Mouse (Mus musculus): ENCODE data around the gene Hoxd12. TPM values are rescaled to one million over a fixed set of nuclear protein-coding genes. Genes with fewer than 3 reads are reported as not detected.

The Hoxd12 gene
- 0.14 TPM in 1 of 2 replicates, not detected in the other for polyA plus RNA-seq (2015; fragmentation: Nextera tagmentation; extraction: Ambion mirVana)

GRCm38 (mm10) chr2:74674881-74675665 is at the start of gene Hoxd12:
TSS of gene Hoxd12 (plus strand) at chr2:74675013.

GRCm38 (mm10) chr2:74659507-74660005 is 15.3 kb upstream of the Hoxd12 start, which contains the start of gene Evx2:
TSS of gene Evx2 (minus strand) at chr2:74659557.

DNA sequence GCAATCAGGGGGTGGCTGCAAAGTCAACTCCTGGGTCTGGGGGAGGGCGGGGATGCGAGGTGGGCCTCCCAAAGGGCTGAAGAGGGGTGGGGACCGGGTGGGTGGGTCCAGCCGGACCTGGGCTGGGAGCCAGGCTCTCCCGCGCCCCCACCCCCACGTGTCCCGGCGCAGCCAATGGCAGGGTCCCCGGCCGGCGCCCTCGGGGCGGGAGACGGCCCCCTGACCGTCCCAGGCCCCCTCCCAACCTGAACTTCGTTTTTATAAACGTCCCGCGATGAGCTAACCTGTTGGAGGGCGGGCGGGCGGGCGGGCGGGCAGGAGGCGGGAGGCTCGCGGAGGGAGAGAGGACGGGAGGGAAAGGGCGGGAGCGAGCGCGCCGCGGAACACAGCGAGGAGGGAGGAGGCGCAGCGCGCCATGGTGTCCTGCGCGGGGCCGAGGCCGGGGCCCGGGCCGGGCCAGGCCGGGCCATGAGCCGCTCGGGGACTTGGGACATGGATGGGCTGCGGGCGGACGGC is 6.9 kb upstream of the Hoxd12 start, which contains the start of gene Hoxd13:
Gene Hoxd13, plus strand, starts transcription at position 469 of the 516 bp plus-strand sequence.

GRCm38 (mm10) chr2:74678891-74679595 is 4.2 kb downstream of the Hoxd12 start, which contains the start of gene Hoxd11:
TSS of gene Hoxd11 (plus strand) at chr2:74679557.

GRCm38 (mm10) chr2:74691022-74691951 is 16.5 kb downstream of the Hoxd12 start, which contains the start of gene Hoxd10:
TSS of gene Hoxd10 (plus strand) at chr2:74691924.

DNA sequence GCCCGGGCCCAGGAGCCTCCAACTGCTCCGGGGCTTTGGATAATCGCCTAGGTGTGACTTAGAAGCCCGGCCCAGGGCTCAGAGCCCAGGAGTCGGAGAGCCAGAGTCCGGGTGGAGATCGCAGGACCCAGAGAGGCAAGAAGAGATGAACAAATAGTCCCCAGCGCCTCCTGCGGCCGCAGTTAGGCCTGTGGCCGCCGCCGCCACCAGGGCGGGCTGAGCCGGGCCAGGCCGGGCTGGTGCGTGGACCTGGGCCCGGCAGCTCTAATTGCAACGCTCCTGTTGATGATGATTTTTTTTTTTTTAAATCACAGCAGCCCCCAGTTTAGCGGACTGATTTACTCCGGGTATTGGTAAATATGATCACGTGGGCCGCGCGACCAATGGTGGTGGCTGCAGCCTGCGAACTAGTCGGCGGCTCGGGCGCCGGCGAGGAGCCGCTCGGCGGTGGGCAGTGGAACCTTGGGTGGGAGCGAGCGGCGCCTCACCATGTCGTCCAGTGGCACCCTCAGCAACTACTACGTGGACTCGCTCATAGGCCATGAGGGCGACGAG is 22.8 kb downstream of the Hoxd12 start, which contains the start of gene Hoxd9:
Gene Hoxd9, plus strand, starts transcription at position 161 of the 555 bp plus-strand sequence.

DNA sequence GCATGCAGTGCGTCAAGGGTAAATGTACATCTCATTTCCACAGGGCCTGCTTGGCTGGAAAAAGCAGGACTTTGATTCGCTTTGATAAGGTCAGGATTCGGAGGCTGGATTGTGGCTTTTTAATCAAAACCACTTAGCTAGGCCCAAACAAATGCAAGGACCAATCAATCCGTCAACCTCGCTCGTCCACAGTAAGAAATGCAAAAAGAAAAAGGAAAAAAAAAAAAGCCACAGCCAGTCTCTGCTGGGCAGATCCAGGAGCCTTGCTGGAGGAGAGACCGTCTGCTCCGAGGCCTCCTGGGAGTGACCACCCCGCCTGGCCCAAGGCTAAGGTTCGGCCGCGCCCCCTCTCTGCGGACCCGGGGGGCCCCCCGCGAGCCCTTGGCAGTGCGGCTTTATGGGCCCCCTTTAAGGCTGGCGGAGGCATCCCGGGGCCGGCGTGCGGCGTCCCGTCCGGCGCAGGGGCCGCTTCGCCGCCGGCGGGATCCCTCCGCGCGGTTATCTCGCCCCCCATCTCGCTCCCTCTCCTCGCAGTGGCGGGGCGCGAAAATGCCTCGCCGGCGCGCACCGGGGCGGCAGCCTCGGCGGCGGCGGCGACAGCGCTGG is 29.7 kb downstream of the Hoxd12 start, which contains the start of gene Hoxd8:
Gene Hoxd8, plus strand, starts transcription at position 223 of the 606 bp plus-strand sequence.

DNA sequence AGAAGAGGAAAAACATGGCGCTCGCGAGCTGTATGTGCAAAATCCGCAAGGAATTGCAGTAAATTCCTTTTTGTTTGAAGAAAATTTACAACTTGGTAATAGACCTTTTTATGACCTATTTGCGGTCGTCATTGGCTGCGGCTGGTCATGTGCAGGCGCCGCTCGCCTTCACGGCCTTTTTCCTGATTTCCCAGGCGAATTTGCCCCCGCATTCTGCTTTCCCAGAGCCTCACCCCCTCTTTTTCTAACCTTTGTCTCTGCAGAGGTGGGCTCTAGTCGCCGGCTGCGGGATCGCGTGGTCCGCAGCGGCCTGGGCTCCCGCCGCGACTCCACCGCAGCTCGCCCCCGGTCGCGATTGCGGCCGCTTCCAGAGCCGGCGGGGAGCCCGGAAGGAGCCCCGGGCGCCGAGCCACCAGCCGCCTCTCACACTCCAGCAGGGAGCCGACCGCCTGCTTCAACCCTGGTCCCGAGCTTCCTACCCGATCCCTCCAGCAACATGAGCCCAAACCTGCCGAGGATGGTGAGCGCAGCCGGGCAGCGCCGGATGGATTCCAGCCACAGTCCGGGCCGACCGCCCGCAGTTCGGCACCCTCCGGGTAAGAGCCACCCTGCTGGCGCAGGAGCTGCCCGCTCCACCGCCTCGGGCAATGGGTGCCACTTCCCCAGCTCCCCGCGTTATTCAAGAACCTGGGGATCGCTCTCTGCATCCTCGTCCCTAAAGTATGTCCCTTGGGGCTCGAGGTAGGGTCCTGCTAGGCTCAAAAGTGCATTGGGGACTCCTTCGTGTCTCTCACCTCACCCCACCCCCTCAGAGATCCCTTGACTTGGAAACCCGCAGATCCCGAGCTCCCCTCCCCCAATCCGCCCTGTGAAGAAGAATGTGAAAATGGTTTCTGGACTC is 37.2 kb downstream of the Hoxd12 start, which contains the start of the genes Hoxd3 and Hoxd4:
Gene Hoxd3, plus strand, starts transcription at position 207 of the 901 bp plus-strand sequence.
Gene Hoxd4, plus strand, starts transcription at position 209 of the 901 bp plus-strand sequence.

GRCm38 (mm10) chr2:74726551-74726950 is 51.7 kb downstream of the Hoxd12 start, which contains the start of gene Gm28230:
TSS of gene Gm28230 (plus strand) at chr2:74726728.

MicroRNA genes within 50 kb of the gene (microRNA counts, 519-probe panel; counts per million panel counts)
- microRNA mmu-miR-10b, result 6,969 counts per million, percentile 96 among the panel's probes with 10 or more counts

Small RNAs within 50 kb of the gene (microRNA-seq; reads per million reads assigned to microRNA genes)
- gene Gm44463 (not detected), gene Mir10b (184,651 reads per million, percentile 100 among the genes with 10 or more reads in this experiment)

Other genes with a start within 250 kb of the Hoxd12 start
- gene Lnpk, start 95.6 kb upstream of the Hoxd12 start, polyA plus RNA-seq (2015; fragmentation: Nextera tagmentation; extraction: Ambion mirVana), result 31.1 and 35.3 TPM in 2 replicates
- gene Evx2, start 15.5 kb upstream of the Hoxd12 start, polyA plus RNA-seq (2015; fragmentation: Nextera tagmentation; extraction: Ambion mirVana), result 0.19 and 0.41 TPM in 2 replicates
- gene Hoxd13, start 6.7 kb upstream of the Hoxd12 start, polyA plus RNA-seq (2015; fragmentation: Nextera tagmentation; extraction: Ambion mirVana), result 0.10 and 0.18 TPM in 2 replicates
- gene Hoxd11, start 4.5 kb downstream of the Hoxd12 start, polyA plus RNA-seq (2015; fragmentation: Nextera tagmentation; extraction: Ambion mirVana), result 3.7 and 10.0 TPM in 2 replicates
- 77.5 and 127 TPM in 2 replicates for gene Hoxd10, start 16.9 kb downstream of the Hoxd12 start, polyA plus RNA-seq (2015; fragmentation: Nextera tagmentation; extraction: Ambion mirVana)
- gene Hoxd9, start 22.7 kb downstream of the Hoxd12 start, polyA plus RNA-seq (2015; fragmentation: Nextera tagmentation; extraction: Ambion mirVana), result 23.0 and 34.9 TPM in 2 replicates
- 11.9 and 12.2 TPM in 2 replicates for gene Hoxd8, start 29.6 kb downstream of the Hoxd12 start, polyA plus RNA-seq (2015; fragmentation: Nextera tagmentation; extraction: Ambion mirVana)
- gene Hoxd3, start 36.9 kb downstream of the Hoxd12 start, polyA plus RNA-seq (2015; fragmentation: Nextera tagmentation; extraction: Ambion mirVana), result 8.8 and 9.1 TPM in 2 replicates
- gene Hoxd4, start 36.9 kb downstream of the Hoxd12 start, polyA plus RNA-seq (2015; fragmentation: Nextera tagmentation; extraction: Ambion mirVana), result 2.5 and 3.1 TPM in 2 replicates
- 0.62 and 0.75 TPM in 2 replicates for gene Gm28230, start 51.7 kb downstream of the Hoxd12 start, polyA plus RNA-seq (2015; fragmentation: Nextera tagmentation; extraction: Ambion mirVana)
- 0.43 and 1.3 TPM in 2 replicates for gene Hoxd1, start 88.0 kb downstream of the Hoxd12 start, polyA plus RNA-seq (2015; fragmentation: Nextera tagmentation; extraction: Ambion mirVana)
- 144 and 155 TPM in 2 replicates for gene Mtx2, start 150.8 kb downstream of the Hoxd12 start, polyA plus RNA-seq (2015; fragmentation: Nextera tagmentation; extraction: Ambion mirVana)

Measured in neural tube, postnatal 0 days (tissue).